Mouse (Mus musculus) stomach, embryonic 16.5 days (tissue): ENCODE results near the gene Pafah1b3. TPM values are rescaled to one million over a fixed set of nuclear protein-coding genes. Genes with fewer than 3 reads are reported as not detected.

Experiments used
- ATAC-seq: fragments of 200-750 bp; cut with Nextera tagmentation; 2 replicates; pipeline ENCODE4 v1.8.0; 2017; ENCODE audit warnings: moderate number of reproducible peaks, moderate TSS enrichment; ENCODE audit not compliant: insufficient read depth, low FRiP score
- H3K27ac ChIP-seq: fragments of 300-500 bp; sonication (generic); 2 replicates; pipeline ENCODE4 v1.5.1; 2014; ENCODE audit warnings: low read length
- H3K27me3 ChIP-seq: fragments of 300-500 bp; sonication (generic); 2 replicates; pipeline ENCODE4 v1.6.1; 2014; ENCODE audit warnings: low read length, control low read depth, mixed read lengths; ENCODE audit not compliant: control insufficient read depth, insufficient read depth
- H3K36me3 ChIP-seq: fragments of 300-500 bp; sonication (generic); 2 replicates; pipeline ENCODE4 v1.6.1; 2014; ENCODE audit warnings: low read length; ENCODE audit not compliant: control insufficient read depth, insufficient read depth
- H3K4me1 ChIP-seq: fragments of 300-500 bp; sonication (generic); 2 replicates; pipeline ENCODE4 v1.6.1; 2014; ENCODE audit warnings: low read length, control low read depth, mixed read lengths; ENCODE audit not compliant: control insufficient read depth, insufficient read depth
- H3K4me2 ChIP-seq: fragments of 300-500 bp; sonication (generic); 2 replicates; pipeline ENCODE4 v1.6.1; 2014; ENCODE audit warnings: low read depth, low read length, mixed read lengths
- H3K4me3 ChIP-seq: fragments of 300-500 bp; sonication (generic); replicated peaks from 2 replicates; pipeline ENCODE4 v1.5.1; 2014; ENCODE audit warnings: mild to moderate bottlenecking, low read length
- H3K9ac ChIP-seq: fragments of 300-500 bp; sonication (generic); 2 replicates; pipeline ENCODE4 v1.6.1; 2014; ENCODE audit warnings: low read length
- H3K9me3 ChIP-seq: fragments of 300-500 bp; sonication (generic); replicated peaks from 2 replicates; pipeline ENCODE4 v1.6.1; 2016; ENCODE audit warnings: low read length, control low read depth; ENCODE audit not compliant: control insufficient read depth
- WGBS: fragments of 180-500 bp; shearing (Covaris S2); extraction: QIAGEN DNeasy Blood & Tissue Kit; methylation state at CpG from one replicate; pipeline ENCODE4 v1.1.7; 2014; 5-methylcytosine and 5-hydroxymethylcytosine counted together
- polyA plus RNA-seq: library from polyadenylated mRNA; unstranded; fragments of >200 nt; fragmentation: Nextera tagmentation; extraction: Ambion mirVana; gene quantifications from 2 replicates; pipeline ENCODE4 v1.2.1, GENCODE M21; 2015

Pafah1b3 gene
- polyA plus RNA-seq, 1 experiment from 2014 or later: 186 TPM

GRCm38 (mm10) chr7:25322058-25322484, 24.3 kb upstream of the Pafah1b3 start:
- no peaks in the 10 kb centered on the region for H3K36me3 ChIP-seq
- 10% methylated on average over 6 of the region's 6 CpGs for WGBS
- H3K4me3 ChIP-seq: peak overlapping the region; percentile 28
- peak overlapping the region; percentile 57 for H3K9ac ChIP-seq
- peak; percentile 77 for ATAC-seq
- H3K9me3 ChIP-seq: no peaks in the 10 kb centered on the region
- H3K27ac ChIP-seq: peak overlapping the region; percentile 83
- peaks cover 8% of the 10 kb centered on the region for H3K4me1 ChIP-seq
- no peaks in the 10 kb centered on the region for H3K27me3 ChIP-seq
- H3K4me2 ChIP-seq: peak overlapping the region; percentile 43

GRCm38 (mm10) chr7:25317446-25317999, 19.7 kb upstream of the Pafah1b3 start:
- H3K36me3 ChIP-seq: no peaks in the 10 kb centered on the region
- no peaks in the 10 kb centered on the region for H3K9me3 ChIP-seq
- H3K27me3 ChIP-seq: peaks cover 28% of the 10 kb centered on the region
- peak overlapping the region; percentile 87 for H3K9ac ChIP-seq
- peaks cover 20% of the 10 kb centered on the region for H3K4me1 ChIP-seq
- no peak for ATAC-seq
- WGBS: 8% methylated on average over 21 of the region's 21 CpGs
- peak overlapping the region; percentile 72 for H3K4me3 ChIP-seq
- peak overlapping the region; percentile 98 for H3K4me2 ChIP-seq
- peak overlapping the region; percentile 91 for H3K27ac ChIP-seq

DNA sequence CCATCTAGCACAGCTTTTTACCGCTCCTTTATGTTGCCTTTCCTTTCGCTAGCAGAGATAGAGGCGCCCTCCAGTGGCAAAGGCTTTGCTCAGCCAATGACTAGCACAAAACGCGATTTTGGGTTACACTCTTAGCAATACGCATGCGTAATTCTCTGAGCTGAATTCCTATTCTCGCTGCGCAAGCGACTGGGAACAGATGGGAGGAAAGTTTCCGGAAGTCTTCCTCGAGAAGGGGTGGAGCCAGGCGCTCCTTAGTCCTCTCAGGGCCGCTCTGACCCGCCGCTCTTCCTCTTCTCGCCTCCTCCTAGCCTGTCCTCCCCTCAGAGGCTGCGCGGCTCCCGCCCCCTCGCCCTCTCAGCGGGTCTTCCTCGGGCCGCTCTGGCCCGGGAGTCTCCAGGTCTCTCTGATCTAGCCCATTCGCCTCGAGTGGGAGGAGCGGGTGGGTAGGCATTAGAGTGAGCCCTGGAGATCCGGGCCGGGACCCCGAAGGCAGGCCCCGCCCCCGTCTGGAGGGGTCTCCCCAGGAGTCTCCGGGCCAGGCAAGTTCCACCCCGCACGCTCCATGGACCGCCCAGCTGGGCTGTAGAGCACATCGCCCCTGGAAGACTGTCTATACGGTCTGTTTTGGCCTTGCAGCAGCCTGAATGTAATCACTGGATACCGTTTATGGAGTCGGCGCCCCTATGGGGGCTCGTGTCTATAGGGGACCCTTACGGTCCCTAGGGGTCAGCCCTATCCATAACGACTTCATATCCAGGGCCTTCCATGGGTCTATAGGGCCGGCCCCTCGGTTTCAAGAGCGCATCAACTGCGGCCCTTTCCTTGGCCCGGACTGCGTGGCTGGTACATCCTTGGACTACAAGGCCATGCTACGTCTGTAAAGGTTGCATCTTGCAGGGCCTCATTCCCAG, 19.0 kb upstream of the Pafah1b3 start, which contains the start of gene Megf8:
TSS of gene Megf8 (plus strand) at position 633 of the 914 bp plus-strand sequence.
- Histone ChIP-seq H3K4me1 (peaks cover 15% of the 10 kb centered on the region), H3K9me3 (no peaks in the 10 kb centered on the region), H3K9ac (peak within 1 kb of the TSS; percentile 87), H3K36me3 (no peaks in the 10 kb centered on the region), H3K27ac (peak within 1 kb of the TSS; percentile 91), H3K27me3 (peaks cover 30% of the 10 kb centered on the region), H3K4me3 (peak within 1 kb of the TSS; percentile 72), H3K4me2 (peak within 1 kb of the TSS; percentile 98)
- 1% methylated on average over 52 of the region's 52 CpGs for WGBS
- ATAC-seq: peak; percentile 98

DNA sequence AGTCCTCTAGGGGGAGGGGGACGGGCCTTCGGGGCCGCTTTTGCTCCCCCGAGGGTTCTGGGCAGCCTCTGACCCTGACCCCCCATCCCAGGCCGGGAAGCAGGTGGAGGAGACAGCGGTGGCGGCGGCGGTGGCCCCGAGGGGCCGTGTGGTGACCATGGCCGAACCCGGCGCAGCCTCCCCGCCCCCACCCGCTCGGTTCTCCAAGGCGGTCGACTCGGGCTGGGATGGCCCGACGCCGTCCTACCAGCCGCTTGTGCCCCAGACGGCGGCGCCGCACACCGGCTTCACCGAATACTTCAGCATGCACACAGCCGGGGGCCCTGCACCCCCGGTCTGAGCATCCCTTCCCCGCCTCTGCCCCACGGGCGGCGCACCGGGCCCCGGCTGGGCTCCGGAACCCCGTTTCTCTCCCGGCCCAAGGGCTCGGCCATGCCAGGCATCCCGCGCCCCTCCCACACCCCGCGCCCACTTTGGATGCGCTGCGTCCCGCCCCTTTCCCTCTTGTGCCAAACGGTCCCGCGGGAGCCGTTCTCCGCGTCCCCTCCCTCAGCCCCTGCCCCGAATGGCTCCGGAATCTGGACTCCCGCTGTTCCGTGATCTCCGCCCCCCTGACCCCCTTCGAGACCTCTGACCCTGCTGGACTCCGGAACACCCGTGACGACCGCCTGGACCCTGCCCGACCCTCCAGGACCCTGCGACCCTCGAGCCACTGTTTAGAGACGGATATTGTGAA, 17.7 kb upstream of the Pafah1b3 start:
- WGBS: 1% methylated on average over 69 of the region's 69 CpGs
- Histone ChIP-seq H3K9me3 (no peaks in the 10 kb centered on the region), H3K27ac (no peak overlapping the region), H3K4me3 (peak overlapping the region; percentile 46), H3K4me1 (peaks cover 11% of the 10 kb centered on the region), H3K27me3 (peaks cover 30% of the 10 kb centered on the region), H3K36me3 (no peaks in the 10 kb centered on the region), H3K9ac (peak overlapping the region; percentile 56; the same call in 1 of the 2 replicates), H3K4me2 (peak overlapping the region; percentile 66)
- no peak for ATAC-seq

DNA sequence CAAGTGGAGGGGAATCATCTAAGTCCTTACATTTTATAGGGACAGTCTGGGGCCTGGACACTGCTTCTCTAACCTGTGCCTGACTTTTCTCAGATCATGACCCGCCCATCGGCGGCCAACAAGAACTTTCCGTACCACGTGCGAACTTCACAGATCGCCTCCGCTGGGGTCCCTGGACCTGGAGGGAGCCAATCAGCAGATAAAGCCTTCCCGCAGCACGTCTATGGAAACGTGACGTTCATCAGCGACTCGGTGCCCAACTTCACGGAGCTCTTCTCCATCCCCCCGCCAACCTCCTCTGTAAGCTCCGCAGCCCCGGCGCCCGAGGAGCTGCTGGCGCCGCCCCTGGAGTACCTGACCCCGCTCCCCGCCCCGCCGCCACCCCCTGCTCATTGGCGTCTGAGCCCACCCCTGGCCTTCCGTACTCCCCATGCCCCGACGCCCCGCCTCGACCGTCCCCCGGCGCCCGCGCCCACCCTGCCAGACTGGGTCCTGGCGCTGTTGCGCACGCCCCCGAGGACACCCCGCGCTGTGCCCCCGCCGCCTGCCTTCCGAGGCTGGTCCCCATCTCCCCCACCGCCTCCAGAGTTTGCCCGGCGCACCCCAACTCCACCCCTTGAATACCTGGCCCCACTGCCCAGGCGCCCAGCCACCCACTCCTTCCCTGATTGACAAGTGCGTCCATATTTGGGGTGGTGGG, 17.0 kb upstream of the Pafah1b3 start:
- H3K9me3 ChIP-seq: no peaks in the 10 kb centered on the region
- peak overlapping the region; percentile 46 for H3K4me3 ChIP-seq
- H3K9ac ChIP-seq: peak overlapping the region; percentile 56; the same call in 1 of the 2 replicates
- ATAC-seq: no peak
- 1% methylated on average over 40 of the region's 51 CpGs for WGBS
- H3K4me1 ChIP-seq: peaks cover 11% of the 10 kb centered on the region
- peaks cover 30% of the 10 kb centered on the region for H3K27me3 ChIP-seq
- H3K4me2 ChIP-seq: peak overlapping the region; percentile 66
- no peaks in the 10 kb centered on the region for H3K36me3 ChIP-seq
- H3K27ac ChIP-seq: no peak overlapping the region

DNA sequence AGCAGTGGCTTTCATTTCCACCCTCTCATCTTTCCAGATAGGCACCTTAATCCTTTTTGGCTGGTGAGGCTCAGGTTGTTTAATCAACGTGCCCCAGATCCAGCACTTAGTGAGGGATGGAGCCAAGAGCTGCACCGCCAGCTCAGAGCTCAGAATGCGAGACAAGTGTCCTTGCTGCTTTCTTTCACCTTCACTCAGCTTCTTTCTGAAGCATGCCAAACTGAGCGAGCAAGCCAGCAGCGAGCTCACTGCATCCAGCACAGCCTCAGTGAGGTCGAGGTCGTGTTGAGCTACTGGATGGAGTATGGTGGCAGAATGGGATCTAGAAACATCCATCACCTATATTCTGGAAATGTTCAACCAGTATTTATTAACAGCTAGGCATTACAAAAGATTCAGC, 15.5 kb upstream of the Pafah1b3 start:
- ATAC-seq: no peak
- H3K27me3 ChIP-seq: peaks cover 33% of the 10 kb centered on the region
- WGBS: 47% methylated on average over 7 of the region's 7 CpGs
- no peaks in the 10 kb centered on the region for H3K36me3 ChIP-seq
- no peaks in the 10 kb centered on the region for H3K9me3 ChIP-seq
- H3K27ac ChIP-seq: no peak overlapping the region
- no peak overlapping the region for H3K4me2 ChIP-seq
- no peak overlapping the region for H3K4me3 ChIP-seq
- peaks cover 11% of the 10 kb centered on the region for H3K4me1 ChIP-seq
- H3K9ac ChIP-seq: no peak overlapping the region

DNA sequence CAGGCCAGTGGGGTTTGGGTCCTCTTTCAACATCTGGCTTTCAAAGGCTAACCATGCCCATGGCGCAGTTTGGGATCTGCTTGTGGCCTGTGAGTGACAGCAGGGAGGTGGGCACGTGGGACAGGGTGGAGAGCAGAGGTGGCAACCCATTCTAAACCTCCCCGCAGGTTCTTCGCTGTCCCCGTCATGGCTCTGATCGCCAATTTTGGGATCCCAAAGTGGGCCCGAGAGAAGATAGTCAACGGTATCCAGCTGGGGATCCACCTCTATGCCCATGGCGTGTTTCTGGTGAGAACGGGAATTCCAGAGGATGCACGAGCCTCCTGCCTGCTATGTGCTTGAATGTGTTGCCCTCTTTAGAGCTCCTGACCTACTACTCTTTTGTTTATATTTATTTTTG, 13.4 kb upstream of the Pafah1b3 start:
- 74% methylated on average over 11 of the region's 11 CpGs for WGBS

DNA sequence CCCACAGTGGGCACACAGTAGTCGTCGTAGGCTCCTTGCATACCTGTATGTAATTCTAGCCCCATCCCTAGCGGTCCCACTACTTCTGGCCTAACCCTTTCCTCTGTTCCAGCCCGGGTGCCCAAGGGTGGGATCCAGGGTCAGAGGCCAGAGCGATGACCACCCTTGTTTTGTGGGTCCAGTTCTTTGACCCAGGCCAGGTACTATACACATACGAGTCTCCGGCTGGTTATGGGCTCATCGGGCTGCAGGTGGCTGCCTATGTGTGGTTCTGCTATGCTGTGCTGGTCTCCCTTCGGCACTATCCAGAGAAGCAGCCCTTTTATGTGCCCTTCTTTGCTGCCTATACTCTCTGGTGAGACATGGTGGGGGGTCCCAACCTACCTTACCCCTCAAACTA, 11.6 kb upstream of the Pafah1b3 start:
- no peak overlapping the region for H3K27ac ChIP-seq
- no peak for ATAC-seq

More for the DNA sequence above, 13.4 kb upstream of the Pafah1b3 start:
- peaks cover 12% of the 10 kb centered on the region for H3K4me1 ChIP-seq
- H3K27ac ChIP-seq: no peak overlapping the region
- H3K9ac ChIP-seq: no peak overlapping the region
- H3K4me3 ChIP-seq: no peak overlapping the region
- ATAC-seq: no peak
- H3K36me3 ChIP-seq: no peaks in the 10 kb centered on the region
- no peaks in the 10 kb centered on the region for H3K9me3 ChIP-seq
- H3K4me2 ChIP-seq: no peak overlapping the region
- H3K27me3 ChIP-seq: peaks cover 42% of the 10 kb centered on the region

More for the DNA sequence above, 11.6 kb upstream of the Pafah1b3 start:
- Histone ChIP-seq H3K36me3 (no peaks in the 10 kb centered on the region), H3K9ac (no peak overlapping the region), H3K4me1 (peaks cover 9% of the 10 kb centered on the region), H3K4me2 (no peak overlapping the region), H3K27me3 (peaks cover 30% of the 10 kb centered on the region), H3K4me3 (no peak overlapping the region), H3K9me3 (no peaks in the 10 kb centered on the region)
- 86% methylated on average over 9 of the region's 9 CpGs for WGBS
